Mouse (Mus musculus) hindbrain, postnatal 0 days (tissue): ENCODE measurements at regions not wholly inside any gene's neighbourhood (a gene's known extent, or its start where the extent isn't known, plus 50 kb on each side); places are given as distances from the start of the nearest gene placed in this dataset.
A peak's percentile ranks its signal among the peaks of the same experiment; 100 is the strongest.

ENCODE experiments used
- ATAC-seq: fragments of 200-750 bp; cut with Nextera tagmentation; 2 replicates; pipeline ENCODE4 v1.8.0; 2017; ENCODE audit warnings: mild to moderate bottlenecking, moderate TSS enrichment, moderate library complexity
- DNase-seq: peaks from one replicate; pipeline ENCODE4 v3.0.0-alpha.2; 2015; ENCODE audit warnings: low spot score
- H3K27ac ChIP-seq: fragments of 300-500 bp; sonication (generic); 2 replicates; pipeline ENCODE4 v1.5.1; 2014; ENCODE audit warnings: mild to moderate bottlenecking
- H3K27me3 ChIP-seq: fragments of 300-500 bp; sonication (generic); 2 replicates; pipeline ENCODE4 v1.6.1; 2014; ENCODE audit warnings: low read length, mixed read lengths; ENCODE audit not compliant: insufficient read depth
- H3K36me3 ChIP-seq: fragments of 300-500 bp; sonication (generic); 2 replicates; pipeline ENCODE4 v1.6.1; 2014; ENCODE audit warnings: low read length, mixed read lengths; ENCODE audit not compliant: insufficient read depth
- H3K4me1 ChIP-seq: fragments of 300-500 bp; sonication (generic); 2 replicates; pipeline ENCODE4 v1.6.1; 2014; ENCODE audit warnings: antibody characterized with exemption, low read length, mixed read lengths; ENCODE audit not compliant: insufficient read depth
- H3K4me2 ChIP-seq: fragments of 300-500 bp; sonication (generic); 2 replicates; pipeline ENCODE4 v1.6.1; 2014; ENCODE audit warnings: low read depth, mild to moderate bottlenecking, low read length, moderate library complexity, mixed read lengths
- H3K4me3 ChIP-seq: fragments of 300-500 bp; sonication (generic); 2 replicates; pipeline ENCODE4 v1.5.1; 2014; ENCODE audit warnings: low read length
- H3K9ac ChIP-seq: fragments of 300-500 bp; sonication (generic); replicated peaks from 2 replicates; pipeline ENCODE4 v1.6.1; 2014; ENCODE audit warnings: mild to moderate bottlenecking, low read length, moderate library complexity, mixed read lengths
- H3K9me3 ChIP-seq: fragments of 300-500 bp; sonication (generic); 2 replicates; pipeline ENCODE4 v1.6.1; 2016; ENCODE audit warnings: low read length, mixed read lengths
- CTCF ChIP-seq: IDR thresholded peaks from 2 replicates; pipeline ENCODE4 v1.5.1; 2016; ENCODE audit warnings: antibody characterized with exemption, control low read depth, low read depth
- WGBS: fragments of 180-500 bp; shearing (Covaris S2); extraction: QIAGEN DNeasy Blood & Tissue Kit; methylation state at CpG from one replicate; pipeline ENCODE4 v1.1.7; 2014; 5-methylcytosine and 5-hydroxymethylcytosine counted together

- Histone ChIP-seq H3K4me1 (no peaks in the 10 kb centered on the region), H3K27me3 (no peaks in the 10 kb centered on the region), H3K36me3 (no peaks in the 10 kb centered on the region), H3K9me3 (no peaks in the 10 kb centered on the region), H3K4me3 (no peak overlapping the region), H3K27ac (no peak overlapping the region), H3K9ac (no peak overlapping the region), H3K4me2 (no peak overlapping the region)
- no peak for TF ChIP-seq CTCF
- DNase-seq = no peak
- ATAC-seq = no peak
- 75% methylated on average over 8 of the region's 8 CpGs for WGBS
Measured at GRCm38 (mm10) chr8:41552747-41553534, 136.1 kb upstream of the Frg1 start.

GRCm38 (mm10) chr8:41551925-41552414 lies 135.1 kb upstream of the Frg1 start:
- Histone ChIP-seq H3K4me1 (no peaks in the 10 kb centered on the region), H3K27ac (no peak overlapping the region), H3K4me3 (no peak overlapping the region), H3K36me3 (no peaks in the 10 kb centered on the region), H3K4me2 (no peak overlapping the region), H3K9me3 (no peaks in the 10 kb centered on the region), H3K9ac (no peak overlapping the region), H3K27me3 (no peaks in the 10 kb centered on the region)
- WGBS = 77% methylated on average over 15 of the region's 15 CpGs
- ATAC-seq = no peak
- no peak for TF ChIP-seq CTCF
- no peak for DNase-seq

GRCm38 (mm10) chr8:41550095-41550420 lies 133.2 kb upstream of the Frg1 start:
- ATAC-seq = peak; percentile 63; the same call in 1 of the 2 replicates
- peak; percentile 49 for DNase-seq
- Histone ChIP-seq H3K9ac (no peak overlapping the region), H3K9me3 (no peaks in the 10 kb centered on the region), H3K27ac (no peak overlapping the region), H3K27me3 (no peaks in the 10 kb centered on the region), H3K36me3 (no peaks in the 10 kb centered on the region), H3K4me3 (no peak overlapping the region), H3K4me2 (no peak overlapping the region), H3K4me1 (no peaks in the 10 kb centered on the region)
- TF ChIP-seq CTCF = no peak
- 43% methylated on average over 2 of the region's 2 CpGs for WGBS

GRCm38 (mm10) chr8:41549220-41550094 lies 132.6 kb upstream of the Frg1 start:
- ATAC-seq = 0 out of 2 replicates have a peak, but pooled peaks have one; percentile 38

GRCm38 (mm10) chr8:41547730-41548368 lies 131.0 kb upstream of the Frg1 start:
- ATAC-seq = no peak
- no peaks in the 10 kb centered on the region for H3K36me3 ChIP-seq

More at GRCm38 (mm10) chr8:41549220-41550094, 132.6 kb upstream of the Frg1 start:
- Histone ChIP-seq H3K36me3 (no peaks in the 10 kb centered on the region), H3K9ac (no peak overlapping the region), H3K27ac (peak overlapping the region; percentile 26; the same call in 1 of the 2 replicates), H3K4me1 (no peaks in the 10 kb centered on the region), H3K27me3 (no peaks in the 10 kb centered on the region), H3K9me3 (no peaks in the 10 kb centered on the region), H3K4me2 (peak overlapping the region; percentile 24), H3K4me3 (no peak overlapping the region)
- whole genome bisulfite sequencing = 41% methylated on average over 25 of the region's 25 CpGs
- DNase-seq = peak; percentile 22
- TF ChIP-seq CTCF = no peak

GRCm38 (mm10) chr8:41532212-41532611 lies 115.3 kb upstream of the Frg1 start:
- no peak overlapping the region for H3K9ac ChIP-seq
- H3K27ac ChIP-seq = no peak overlapping the region
- no peak overlapping the region for H3K4me3 ChIP-seq
- H3K4me2 ChIP-seq = no peak overlapping the region
- no peak for TF ChIP-seq CTCF
- no peaks in the 10 kb centered on the region for H3K27me3 ChIP-seq
- DNase-seq = no peak
- H3K36me3 ChIP-seq = no peaks in the 10 kb centered on the region
- no peak for ATAC-seq
- no peaks in the 10 kb centered on the region for H3K4me1 ChIP-seq
- 85% methylated on average over 5 of the region's 5 CpGs for WGBS
- H3K9me3 ChIP-seq = no peaks in the 10 kb centered on the region

More at GRCm38 (mm10) chr8:41547730-41548368, 131.0 kb upstream of the Frg1 start:
- Histone ChIP-seq H3K27ac (no peak overlapping the region), H3K4me1 (no peaks in the 10 kb centered on the region), H3K9ac (no peak overlapping the region), H3K4me3 (no peak overlapping the region), H3K27me3 (no peaks in the 10 kb centered on the region), H3K4me2 (no peak overlapping the region), H3K9me3 (no peaks in the 10 kb centered on the region)
- no peak for TF ChIP-seq CTCF
- DNase-seq = no peak
- WGBS = 94% methylated on average over 7 of the region's 7 CpGs
